Mouse (Mus musculus): Measurements from ENCODE around the gene Rufy4.
"Not testable (repeated sequence)": the region's sequence is repeated elsewhere in the genome, so short reads cannot be mapped to it uniquely, and the experiment has no call there.

Gene Rufy4

GRCm38 (mm10) chr1:74149106-74149885 lies 24.0 kb downstream of the Rufy4 start:
- DNase-seq (ENCODE audit: low read depth, low spot score): no peak

- no peak for DNase-seq (ENCODE audit: low read depth, low spot score)
Observed at GRCm38 (mm10) chr1:74150101-74150500, 24.8 kb downstream of the Rufy4 start.

GRCm38 (mm10) chr1:74151091-74151490 lies 25.8 kb downstream of the Rufy4 start:
- no peak for DNase-seq (ENCODE audit: low read depth, low spot score)

DNA sequence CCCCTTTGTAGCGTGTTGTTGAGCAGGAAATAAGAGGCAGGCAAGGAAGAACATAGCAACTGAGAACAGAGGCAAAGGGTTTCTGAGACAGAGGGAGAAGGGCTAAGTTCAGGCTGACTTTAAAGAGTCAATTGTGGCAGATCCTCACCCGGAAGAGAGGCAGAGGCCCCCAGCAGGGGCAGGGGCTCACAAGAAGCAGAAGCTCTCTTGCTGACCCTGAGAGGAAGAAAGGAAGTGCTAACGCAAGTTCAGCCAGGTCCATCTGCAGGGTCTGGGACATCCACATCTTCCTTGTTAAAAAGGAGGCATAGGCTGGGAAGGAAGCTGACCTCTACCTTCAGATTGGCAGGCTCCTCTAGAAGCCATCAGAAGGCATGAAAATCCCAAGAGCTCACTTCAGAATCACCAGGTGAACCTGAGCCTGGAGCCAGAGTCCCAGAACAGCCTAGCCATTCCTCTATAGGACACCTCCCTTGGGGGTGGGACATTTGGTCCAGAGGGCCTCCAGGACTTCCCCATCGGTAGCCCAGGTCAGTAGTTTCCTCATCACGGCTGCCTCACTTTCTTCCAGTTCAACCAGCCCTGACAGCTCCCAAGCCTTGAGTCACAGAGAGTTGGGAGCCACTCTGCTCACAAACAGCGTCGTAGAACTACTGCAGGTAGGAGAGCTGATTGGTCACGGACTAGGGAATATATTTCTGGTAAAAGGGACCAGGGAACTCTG lies 28.3 kb downstream of the Rufy4 start, which contains the start of gene Cxcr2:
Gene Cxcr2 (plus strand): TSS at position 529 of the 724 bp plus-strand sequence.
- no peak for DNase-seq (ENCODE audit: low read depth, low spot score)

GRCm38 (mm10) chr1:74155435-74156012 lies 30.2 kb downstream of the Rufy4 start:
- DNase-seq (ENCODE audit: low read depth, low spot score): no peak

- DNase-seq (ENCODE audit: low read depth, low spot score): no peak
Observed at GRCm38 (mm10) chr1:74156381-74156910, 31.1 kb downstream of the Rufy4 start.

GRCm38 (mm10) chr1:74159613-74160012 lies 34.3 kb downstream of the Rufy4 start:
- DNase-seq (ENCODE audit: low read depth, low spot score): not testable (repeated sequence)

- DNase-seq (ENCODE audit: low read depth, low spot score): no peak
Observed at GRCm38 (mm10) chr1:74160036-74160435, 34.7 kb downstream of the Rufy4 start.

DNA sequence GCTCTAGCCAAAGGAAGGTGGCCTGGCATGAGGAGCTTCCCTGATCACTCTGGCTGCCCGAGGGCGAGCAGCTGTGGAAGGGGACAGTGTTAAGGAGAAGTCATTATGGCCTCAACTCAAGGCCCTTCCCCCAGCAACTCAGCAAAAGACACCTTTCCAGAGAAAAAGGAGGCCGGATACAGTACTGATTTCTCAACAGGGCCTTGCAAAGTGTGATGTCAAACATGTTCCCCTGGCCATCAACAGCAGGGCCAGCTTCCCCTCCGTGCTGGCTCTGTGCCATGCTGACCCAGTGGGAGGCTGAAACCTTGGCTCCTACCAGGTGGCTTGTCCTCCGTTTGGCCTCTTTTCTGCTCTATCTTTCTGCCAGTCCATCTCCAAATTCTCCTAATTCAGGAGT lies 41.8 kb downstream of the Rufy4 start:
- no peak for DNase-seq (ENCODE audit: low read depth, low spot score)

- no peak for DNase-seq (ENCODE audit: low read depth, low spot score)
Observed at GRCm38 (mm10) chr1:74169721-74170120, 44.4 kb downstream of the Rufy4 start.

- DNase-seq (ENCODE audit: low read depth, low spot score): no peak
Observed at GRCm38 (mm10) chr1:74172722-74173121, 47.4 kb downstream of the Rufy4 start.

DNA sequence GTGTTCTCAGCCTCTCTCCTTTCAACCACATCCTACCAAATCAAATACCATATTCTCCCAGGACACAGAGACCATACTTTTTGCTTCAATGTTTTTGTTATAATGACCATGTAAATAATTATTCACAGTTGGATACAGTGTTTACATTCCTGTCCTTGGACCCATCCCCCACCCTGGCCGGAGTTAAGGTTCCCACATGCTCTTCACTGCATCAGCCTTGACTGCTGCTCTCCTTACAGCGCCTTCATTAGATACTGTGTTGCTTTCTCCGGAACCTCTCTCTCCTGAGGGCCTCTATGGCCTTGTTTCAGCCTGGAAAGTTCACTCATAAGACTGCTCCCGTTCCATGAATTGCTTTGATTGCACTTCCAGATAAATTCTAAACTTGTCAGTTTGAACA lies 50.4 kb downstream of the Rufy4 start:
- DNase-seq (ENCODE audit: low read depth, low spot score): no peak

DNA sequence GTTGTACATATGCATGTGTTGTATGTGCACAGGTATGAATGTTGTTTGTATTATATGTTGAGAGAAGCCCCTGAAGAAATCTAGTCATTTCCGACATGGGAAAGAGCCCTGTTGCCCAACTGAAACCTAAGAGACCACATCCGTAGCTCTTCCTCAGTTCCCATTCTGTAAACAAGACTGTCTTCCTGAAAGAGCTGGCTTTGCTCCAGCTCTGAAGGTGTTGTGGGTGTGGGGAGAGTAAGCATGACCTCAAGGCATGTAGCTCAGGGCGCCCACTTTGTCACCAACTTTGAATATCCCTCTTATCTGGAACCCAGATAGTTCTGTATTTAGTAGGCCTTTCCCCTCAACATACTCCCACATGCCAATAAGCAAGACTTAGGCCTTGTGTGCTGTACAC lies 53.3 kb downstream of the Rufy4 start:
- peak; percentile 43 for DNase-seq (ENCODE audit: low read depth, low spot score)

DNA sequence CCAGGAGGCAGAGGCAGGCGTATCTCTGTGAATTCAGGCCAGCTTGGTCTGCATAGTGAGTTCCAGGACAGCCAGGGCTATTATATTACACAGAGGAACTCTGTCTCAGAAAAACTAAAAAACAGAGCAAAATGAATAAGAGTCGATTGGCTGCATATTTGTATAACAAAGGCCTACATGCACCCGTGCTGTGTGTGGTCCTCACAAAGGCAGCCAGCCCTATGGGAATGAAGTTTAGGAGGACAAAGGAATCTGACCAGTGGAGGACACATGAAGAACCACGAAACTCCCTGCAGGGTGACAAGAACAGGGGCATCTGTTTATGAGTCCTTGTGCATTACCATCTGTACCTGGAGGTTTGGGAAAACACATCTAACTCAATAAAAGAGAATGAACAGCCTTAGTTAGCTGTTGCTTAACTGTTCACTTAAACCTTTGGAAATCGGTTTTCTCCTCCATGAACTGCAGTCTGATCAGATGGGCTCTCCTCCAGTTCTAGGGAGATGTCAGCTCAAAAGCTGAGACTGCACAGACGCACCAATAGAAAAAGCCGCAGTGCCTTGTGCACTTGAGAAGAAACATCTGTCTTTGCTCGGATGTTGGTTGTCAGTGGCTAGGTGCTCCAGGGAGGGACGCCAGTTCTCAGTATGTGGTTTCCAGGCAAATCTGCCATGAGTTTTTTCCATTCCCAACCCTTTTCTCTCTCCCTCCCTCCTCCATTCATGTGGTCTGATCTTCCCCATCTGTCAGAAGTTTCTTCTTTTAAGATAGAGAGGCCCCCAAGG lies 54.5 kb downstream of the Rufy4 start:
- no peak for DNase-seq (ENCODE audit: low read depth, low spot score)

DNA sequence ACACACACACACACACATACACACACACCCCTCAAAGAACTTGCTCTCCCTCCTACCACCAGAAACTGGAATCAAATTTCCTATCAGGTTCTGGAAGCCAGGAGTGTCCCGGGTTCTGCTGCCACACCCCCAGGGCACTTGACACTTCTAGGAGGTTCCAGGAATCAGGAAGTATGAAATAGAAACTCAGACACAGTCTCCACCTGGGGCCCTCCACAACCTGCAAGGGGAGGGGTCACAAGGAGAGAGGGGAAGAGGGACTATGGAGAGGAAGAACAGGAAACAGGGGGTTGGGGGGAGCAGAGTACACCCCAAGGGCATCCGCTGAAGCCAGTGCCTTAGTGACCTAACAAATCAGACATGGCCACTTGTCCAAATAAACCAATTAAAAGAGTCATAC lies 56.1 kb downstream of the Rufy4 start:
- DNase-seq (ENCODE audit: low read depth, low spot score): no peak

- DNase-seq (ENCODE audit: low read depth, low spot score): no peak
Observed at GRCm38 (mm10) chr1:74183006-74183405, 57.7 kb downstream of the Rufy4 start.

GRCm38 (mm10) chr1:74190471-74190870 lies 65.1 kb downstream of the Rufy4 start:
- no peak for DNase-seq (ENCODE audit: low read depth, low spot score)

- no peak for DNase-seq (ENCODE audit: low read depth, low spot score)
Observed at GRCm38 (mm10) chr1:74192711-74193110, 67.4 kb downstream of the Rufy4 start.

GRCm38 (mm10) chr1:74194445-74194844 lies 69.1 kb downstream of the Rufy4 start, which contains the start of gene Cxcr1:
Cxcr1 (minus strand) TSS chr1:74194631.
- peak; percentile 37 for DNase-seq (ENCODE audit: low read depth, low spot score)

DNA sequence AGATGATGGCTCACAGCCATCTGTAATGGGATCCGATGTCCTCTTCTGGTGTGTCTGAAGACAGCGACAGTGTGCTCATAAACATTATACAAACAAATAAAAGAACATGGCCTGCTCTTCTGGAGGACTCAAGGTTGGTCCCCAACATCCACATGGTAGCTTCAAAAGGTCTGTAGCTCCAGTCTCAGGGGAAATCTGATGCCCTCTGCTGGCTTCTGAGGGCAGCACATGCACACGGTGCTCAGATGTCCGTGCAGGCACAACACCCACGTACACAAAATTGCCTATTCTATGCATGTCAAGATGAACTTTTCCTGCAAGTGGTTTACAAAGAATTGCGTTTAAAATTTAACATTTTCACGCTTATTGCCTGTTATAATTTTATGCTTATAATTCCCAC lies 70.6 kb downstream of the Rufy4 start:
- peak; percentile 63 for DNase-seq (ENCODE audit: low read depth, low spot score)

DNA sequence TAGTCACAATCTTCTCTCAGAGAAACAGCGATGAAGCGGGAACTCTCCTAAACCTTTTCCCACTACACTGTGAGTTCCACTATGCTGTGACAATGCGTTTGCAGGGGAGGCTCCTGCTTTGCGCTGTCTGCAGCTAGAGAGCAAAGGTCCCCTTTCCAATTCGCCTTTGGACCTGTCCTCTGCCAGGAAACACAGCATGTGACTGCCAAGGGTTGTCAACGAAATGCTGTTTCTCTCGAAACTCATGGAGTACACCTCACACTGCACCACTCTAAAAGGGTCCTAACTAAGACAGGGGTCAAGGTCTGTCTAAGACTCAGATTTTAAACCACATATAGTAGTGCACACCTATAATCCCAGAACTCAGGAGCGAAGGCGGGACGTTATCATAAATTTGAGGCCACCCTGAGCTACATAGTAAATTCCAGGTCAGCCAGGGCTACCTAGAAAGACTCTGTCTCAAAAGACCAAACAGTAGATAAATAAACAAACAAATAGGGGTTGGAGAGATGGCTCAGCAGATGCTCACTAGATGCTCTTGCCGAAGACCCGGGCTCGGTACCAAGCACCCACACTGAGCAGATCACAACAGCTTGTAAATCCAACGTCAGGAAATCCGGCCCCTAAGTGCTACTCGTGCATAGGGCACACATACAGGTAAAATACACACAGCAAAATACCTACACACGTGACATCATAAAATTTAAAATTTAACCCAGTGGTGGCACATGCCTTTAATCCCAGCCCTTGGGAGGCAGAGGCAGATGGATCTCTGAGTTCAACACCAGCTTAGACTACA lies 71.5 kb downstream of the Rufy4 start:
- no peak for DNase-seq (ENCODE audit: low read depth, low spot score)

All from CD4-positive helper T cell, adult 2 months (primary cell).